Comparison of ENCODE assay signal across 18 mouse cellular contexts in the genomic region with DNA sequence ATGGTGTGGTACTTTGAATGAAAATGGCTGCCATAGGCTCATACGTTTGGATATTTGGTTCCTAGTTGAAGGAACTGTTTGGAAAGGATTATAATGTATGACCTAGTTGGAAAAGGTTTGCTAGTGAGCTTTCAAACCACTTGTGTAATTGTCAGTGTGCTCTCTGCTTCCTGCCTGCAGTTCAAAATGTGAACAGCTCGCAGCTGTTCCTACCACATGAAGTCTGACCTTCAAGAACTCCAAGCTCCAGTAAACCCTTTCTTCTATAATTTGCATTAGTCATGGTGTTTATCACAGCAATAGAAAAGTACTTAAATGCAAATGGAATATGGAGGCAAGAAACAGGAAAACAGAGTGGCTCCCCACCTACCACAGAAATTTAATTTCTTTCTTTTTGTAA.
"Had no signal": no experiment of that assay in that cellular context is flagged by ENCODE, and none has a peak within 500 bp of the region (broad histone marks: within the 10 kb centered on the region; RNA-seq: fewer than 3 reads in every experiment).

No protein-coding gene starts in this region.

- H3K9me3 ChIP-seq: liver, embryonic 13.5 days; midbrain, embryonic 13.5 days; neural tube, embryonic 12.5 days had no signal

- H3K27me3 ChIP-seq: liver, embryonic 13.5 days; midbrain, embryonic 13.5 days; neural tube, embryonic 12.5 days had no signal

- H3K4me2 ChIP-seq: liver, embryonic 13.5 days; midbrain, embryonic 13.5 days; neural tube, embryonic 12.5 days had no signal

- H3K36me3 ChIP-seq: liver, embryonic 13.5 days; midbrain, embryonic 13.5 days; neural tube, embryonic 12.5 days had no signal

- H3K4me3 ChIP-seq: left cerebral cortex, adult 2 months; liver, embryonic 13.5 days; midbrain, embryonic 13.5 days; neural tube, embryonic 12.5 days had no signal

- DNase-seq: kidney, adult 18-20 months; kidney, adult 9 months; kidney, postnatal 14 days; layer of hippocampus, postnatal 36 days; liver, embryonic 13.5 days; lung, adult 2 months; lung, postnatal 14 days; lung, postnatal 4 days; right cerebral cortex, adult 18-20 months; right cerebral cortex, postnatal 14 days; right cerebral cortex, postnatal 4 days; thymus, adult 2 months; thymus, postnatal 14 days; thymus, postnatal 4 days had no signal

- H3K9ac ChIP-seq: liver, embryonic 13.5 days; midbrain, embryonic 13.5 days; neural tube, embryonic 12.5 days had no signal

- H3K27ac ChIP-seq: left cerebral cortex, adult 2 months; liver, embryonic 13.5 days; midbrain, embryonic 13.5 days; neural tube, embryonic 12.5 days; stomach, postnatal 0 days had no signal

- H3K4me1 ChIP-seq: liver, embryonic 13.5 days; midbrain, embryonic 13.5 days; neural tube, embryonic 12.5 days had no signal

- ATAC-seq: midbrain, embryonic 13.5 days had no signal
